Mouse (Mus musculus) forebrain, embryonic 12.5 days (tissue): ENCODE results near the gene Aif1l. TPM values are rescaled to one million over a fixed set of nuclear protein-coding genes. Genes with fewer than 3 reads are reported as not detected.

Experiments
- polyA plus RNA-seq: library from polyadenylated mRNA; unstranded; fragments of >200 nt; fragmentation: Nextera tagmentation; extraction: Ambion mirVana; gene quantifications from 2 replicates; pipeline ENCODE4 v1.2.1, GENCODE M21; 2016

Gene Aif1l
- polyA plus RNA-seq, 1 experiment from 2014 or later: 73.5 TPM

Other genes with a start within 250 kb of the Aif1l start
- 0.06 TPM in 1 of 2 replicates, not detected in the other for gene Qrfp, start 139.6 kb upstream of the Aif1l start, polyA plus RNA-seq
- gene Fibcd1, start 104.1 kb upstream of the Aif1l start, polyA plus RNA-seq: 1.1 and 1.2 TPM in 2 replicates
- gene Lamc3, start 62.8 kb upstream of the Aif1l start, polyA plus RNA-seq: 5.2 and 5.6 TPM in 2 replicates
- 87.4 and 90.3 TPM in 2 replicates for gene Nup214, start 24.3 kb downstream of the Aif1l start, polyA plus RNA-seq
- gene Fam78a, start 134.7 kb downstream of the Aif1l start, polyA plus RNA-seq: 0.67 and 0.88 TPM in 2 replicates
- gene Plpp7, start 145.4 kb downstream of the Aif1l start, polyA plus RNA-seq: 7.0 and 7.2 TPM in 2 replicates
- 96.9 and 110 TPM in 2 replicates for gene Prrc2b, start 200.9 kb downstream of the Aif1l start, polyA plus RNA-seq